Mouse (Mus musculus) limb, embryonic 13.5 days (tissue): Measurements from ENCODE around the gene 2410137M14Rik. TPM values are rescaled to one million over a fixed set of nuclear protein-coding genes. Genes with fewer than 3 reads are reported as not detected.

Experiments
- ATAC-seq: fragments of 200-750 bp; cut with Nextera tagmentation; 2 replicates; pipeline ENCODE4 v1.8.0; 2017; ENCODE audit warnings: low read depth, moderate number of reproducible peaks, moderate TSS enrichment; ENCODE audit not compliant: low FRiP score
- H3K27ac ChIP-seq: fragments of 300-500 bp; sonication (generic); 2 replicates; pipeline ENCODE4 v1.5.1; 2015; ENCODE audit warnings: inconsistent platforms, mild to moderate bottlenecking, moderate library complexity
- H3K27me3 ChIP-seq: fragments of 300-500 bp; sonication (generic); 2 replicates; pipeline ENCODE4 v1.6.1; 2015; ENCODE audit warnings: mild to moderate bottlenecking, inconsistent platforms
- H3K36me3 ChIP-seq: fragments of 300-500 bp; sonication (generic); 2 replicates; pipeline ENCODE4 v1.6.1; 2015; ENCODE audit warnings: inconsistent platforms, mild to moderate bottlenecking, moderate library complexity
- H3K4me1 ChIP-seq: fragments of 300-500 bp; sonication (generic); 2 replicates; pipeline ENCODE4 v1.6.1; 2015; ENCODE audit warnings: inconsistent platforms
- H3K4me2 ChIP-seq: fragments of 300-500 bp; sonication (generic); replicated peaks from 2 replicates; pipeline ENCODE4 v1.6.1; 2015; ENCODE audit warnings: inconsistent platforms, mild to moderate bottlenecking, moderate library complexity
- H3K4me3 ChIP-seq: fragments of 300-500 bp; sonication (generic); 2 replicates; pipeline ENCODE4 v1.5.1; 2015; ENCODE audit warnings: moderate library complexity, mild to moderate bottlenecking, inconsistent platforms
- H3K9ac ChIP-seq: fragments of 300-500 bp; sonication (generic); 2 replicates; pipeline ENCODE4 v1.6.1; 2015; ENCODE audit warnings: mild to moderate bottlenecking, inconsistent platforms
- H3K9me3 ChIP-seq: fragments of 300-500 bp; sonication (generic); 2 replicates; pipeline ENCODE4 v1.6.1; 2016; ENCODE audit warnings: inconsistent platforms
- WGBS: fragments of 180-500 bp; shearing (Covaris S2); methylation state at CpG from one replicate; pipeline ENCODE4 v1.1.7; 2015; 5-methylcytosine and 5-hydroxymethylcytosine counted together
- polyA plus RNA-seq: library from polyadenylated mRNA; unstranded; fragments of >200 nt; fragmentation: Nextera tagmentation; extraction: Ambion mirVana; gene quantifications from 2 replicates; pipeline ENCODE4 v1.2.1, GENCODE M21; 2015

Gene 2410137M14Rik
- polyA plus RNA-seq, 1 experiment from 2014 or later, result not detected

GRCm38 (mm10) chr17:36957999-36958743, 22.9 kb downstream of the 2410137M14Rik start, which contains the start of the genes Znrd1 and Znrd1as:
Gene Znrd1, minus strand, starts transcription at chr17:36958559.
Gene Znrd1as, plus strand, starts transcription at chr17:36958592.
- H3K27me3 ChIP-seq, result no peaks in the 10 kb centered on the region
- H3K4me2 ChIP-seq, result peak within 1 kb of the TSS; percentile 83
- H3K9me3 ChIP-seq, result no peaks in the 10 kb centered on the region
- peaks cover 15% of the 10 kb centered on the region for H3K4me1 ChIP-seq
- ATAC-seq, result peak; percentile 99
- peak within 1 kb of the TSS; percentile 76 for H3K4me3 ChIP-seq
- H3K9ac ChIP-seq, result peak within 1 kb of the TSS; percentile 83
- H3K27ac ChIP-seq, result peak within 1 kb of the TSS; percentile 80; the same call in 1 of the 2 replicates
- H3K36me3 ChIP-seq, result peaks cover 26% of the 10 kb centered on the region
- WGBS, result under 1% methylated on average over 46 of the region's 46 CpGs

- no peak overlapping the region for H3K4me2 ChIP-seq
- no peak for ATAC-seq
- WGBS, result 90% methylated on average over 1 of the region's 1 CpGs
These were observed 28.0 kb downstream of the 2410137M14Rik start for GRCm38 (mm10) chr17:36953062-36953461.

GRCm38 (mm10) chr17:36952631-36953030, 28.4 kb downstream of the 2410137M14Rik start:
- H3K9me3 ChIP-seq, result no peaks in the 10 kb centered on the region
- 85% methylated on average over 2 of the region's 2 CpGs for WGBS
- no peak for ATAC-seq
- peaks cover 10% of the 10 kb centered on the region; the same call in 1 of the 2 replicates for H3K27me3 ChIP-seq
- no peak overlapping the region for H3K27ac ChIP-seq
- no peak overlapping the region for H3K9ac ChIP-seq
- H3K4me3 ChIP-seq, result no peak overlapping the region
- H3K4me1 ChIP-seq, result peaks cover 14% of the 10 kb centered on the region
- peaks cover 45% of the 10 kb centered on the region for H3K36me3 ChIP-seq
- H3K4me2 ChIP-seq, result no peak overlapping the region

More at GRCm38 (mm10) chr17:36953062-36953461, 28.0 kb downstream of the 2410137M14Rik start:
- no peak overlapping the region for H3K4me3 ChIP-seq
- H3K36me3 ChIP-seq, result peaks cover 45% of the 10 kb centered on the region
- peaks cover 8% of the 10 kb centered on the region; the same call in 1 of the 2 replicates for H3K27me3 ChIP-seq
- H3K27ac ChIP-seq, result no peak overlapping the region
- peaks cover 15% of the 10 kb centered on the region for H3K4me1 ChIP-seq
- H3K9me3 ChIP-seq, result no peaks in the 10 kb centered on the region
- no peak overlapping the region for H3K9ac ChIP-seq

GRCm38 (mm10) chr17:36950981-36951947, 29.8 kb downstream of the 2410137M14Rik start, which contains the start of gene Ppp1r11:
Gene Ppp1r11, minus strand, starts transcription at chr17:36951741.
- Histone ChIP-seq H3K9me3 (no peaks in the 10 kb centered on the region), H3K36me3 (peaks cover 39% of the 10 kb centered on the region), H3K4me1 (peaks cover 22% of the 10 kb centered on the region), H3K4me3 (peak within 1 kb of the TSS; percentile 76), H3K27me3 (peaks cover 19% of the 10 kb centered on the region), H3K4me2 (peak within 1 kb of the TSS; percentile 80), H3K9ac (peak within 1 kb of the TSS; percentile 78), H3K27ac (peak within 1 kb of the TSS; percentile 44; the same call in 1 of the 2 replicates)
- ATAC-seq, result peak; percentile 97
- WGBS, result 2% methylated on average over 36 of the region's 36 CpGs

GRCm38 (mm10) chr17:36949265-36949664, 31.8 kb downstream of the 2410137M14Rik start:
- no peak overlapping the region for H3K4me3 ChIP-seq
- no peak overlapping the region for H3K9ac ChIP-seq
- ATAC-seq, result no peak
- peaks cover 39% of the 10 kb centered on the region for H3K27me3 ChIP-seq
- H3K4me2 ChIP-seq, result no peak overlapping the region
- H3K27ac ChIP-seq, result no peak overlapping the region
- peaks cover 25% of the 10 kb centered on the region for H3K36me3 ChIP-seq
- H3K9me3 ChIP-seq, result no peaks in the 10 kb centered on the region
- peaks cover 26% of the 10 kb centered on the region for H3K4me1 ChIP-seq
- 89% methylated on average over 8 of the region's 8 CpGs for WGBS

GRCm38 (mm10) chr17:36948286-36948685, 32.8 kb downstream of the 2410137M14Rik start:
- ATAC-seq, result no peak
- no peak overlapping the region for H3K4me2 ChIP-seq
- no peak overlapping the region for H3K4me3 ChIP-seq
- no peak overlapping the region for H3K27ac ChIP-seq
- peaks cover 49% of the 10 kb centered on the region for H3K27me3 ChIP-seq
- H3K9me3 ChIP-seq, result no peaks in the 10 kb centered on the region
- WGBS, result 81% methylated on average over 1 of the region's 1 CpGs
- H3K9ac ChIP-seq, result no peak overlapping the region
- peaks cover 35% of the 10 kb centered on the region for H3K4me1 ChIP-seq
- H3K36me3 ChIP-seq, result peaks cover 20% of the 10 kb centered on the region

- peaks cover 19% of the 10 kb centered on the region for H3K36me3 ChIP-seq
- no peaks in the 10 kb centered on the region for H3K9me3 ChIP-seq
- H3K27me3 ChIP-seq, result peaks cover 60% of the 10 kb centered on the region
- H3K4me3 ChIP-seq, result peak overlapping the region; percentile 55
- H3K27ac ChIP-seq, result no peak overlapping the region
- under 1% methylated on average over 62 of the region's 62 CpGs for WGBS
- peak overlapping the region; percentile 79 for H3K9ac ChIP-seq
- peak overlapping the region; percentile 96 for H3K4me2 ChIP-seq
- ATAC-seq, result no peak
- peaks cover 45% of the 10 kb centered on the region for H3K4me1 ChIP-seq
These were observed 33.8 kb downstream of the 2410137M14Rik start for GRCm38 (mm10) chr17:36947051-36947819.

GRCm38 (mm10) chr17:36944121-36944775, 36.8 kb downstream of the 2410137M14Rik start:
- peaks cover 75% of the 10 kb centered on the region for H3K27me3 ChIP-seq
- no peak overlapping the region for H3K27ac ChIP-seq
- H3K4me1 ChIP-seq, result peaks cover 37% of the 10 kb centered on the region
- peak overlapping the region; percentile 49; the same call in 1 of the 2 replicates for H3K4me3 ChIP-seq
- 0 out of 2 replicates have a peak, but pooled peaks have one; percentile 22 for ATAC-seq
- 9% methylated on average over 9 of the region's 9 CpGs for WGBS
- peaks cover 11% of the 10 kb centered on the region for H3K36me3 ChIP-seq
- H3K9me3 ChIP-seq, result no peaks in the 10 kb centered on the region
- peak overlapping the region; percentile 80 for H3K4me2 ChIP-seq
- H3K9ac ChIP-seq, result no peak overlapping the region

GRCm38 (mm10) chr17:36943691-36944090, 37.3 kb downstream of the 2410137M14Rik start:
- Histone ChIP-seq H3K27me3 (peaks cover 73% of the 10 kb centered on the region), H3K4me1 (peaks cover 37% of the 10 kb centered on the region), H3K27ac (no peak overlapping the region), H3K9ac (0 out of 2 replicates have a peak overlapping the region, but pooled peaks have one; percentile 65), H3K4me3 (peak overlapping the region; percentile 49), H3K4me2 (peak overlapping the region; percentile 80), H3K36me3 (peaks cover 6% of the 10 kb centered on the region), H3K9me3 (no peaks in the 10 kb centered on the region)
- no peak for ATAC-seq
- 14% methylated on average over 5 of the region's 5 CpGs for WGBS

- peak within 1 kb of the TSS; percentile 80 for H3K4me2 ChIP-seq
- H3K4me3 ChIP-seq, result peak within 1 kb of the TSS; percentile 49
- peak within 1 kb of the TSS; percentile 65 for H3K9ac ChIP-seq
- peaks cover 37% of the 10 kb centered on the region for H3K4me1 ChIP-seq
- peak; percentile 17; the same call in 1 of the 2 replicates for ATAC-seq
- H3K27me3 ChIP-seq, result peaks cover 65% of the 10 kb centered on the region
- no peak within 1 kb of the TSS for H3K27ac ChIP-seq
- no peaks in the 10 kb centered on the region for H3K36me3 ChIP-seq
- WGBS, result 4% methylated on average over 58 of the region's 59 CpGs
- H3K9me3 ChIP-seq, result no peaks in the 10 kb centered on the region
These were observed 38.1 kb downstream of the 2410137M14Rik start, which contains the start of gene Rnf39 for GRCm38 (mm10) chr17:36942791-36943471. Gene Rnf39, plus strand, starts transcription at chr17:36942918.
